Mouse (Mus musculus) midbrain, embryonic 13.5 days (tissue): ENCODE data around the gene Tmeff2. TPM values are rescaled to one million over a fixed set of nuclear protein-coding genes. Genes with fewer than 3 reads are reported as not detected.
"Not testable (repeated sequence)": the region's sequence is repeated elsewhere in the genome, so short reads cannot be mapped to it uniquely, and the experiment has no call there.

ENCODE experiments used
- ATAC-seq: fragments of 200-750 bp; cut with Nextera tagmentation; 2 replicates; pipeline ENCODE4 v1.8.0; 2017; ENCODE audit warnings: mild to moderate bottlenecking, moderate TSS enrichment, moderate library complexity
- H3K27ac ChIP-seq: fragments of 300-500 bp; sonication (generic); 2 replicates; pipeline ENCODE4 v1.5.1; 2015; ENCODE audit warnings: inconsistent platforms, mild to moderate bottlenecking, moderate library complexity
- H3K27me3 ChIP-seq: fragments of 300-500 bp; sonication (generic); 2 replicates; pipeline ENCODE4 v1.6.1; 2015; ENCODE audit warnings: mild to moderate bottlenecking, inconsistent platforms
- H3K36me3 ChIP-seq: fragments of 300-500 bp; sonication (generic); 2 replicates; pipeline ENCODE4 v1.6.1; 2015; ENCODE audit warnings: mild to moderate bottlenecking, inconsistent platforms
- H3K4me1 ChIP-seq: fragments of 300-500 bp; sonication (generic); replicated peaks from 2 replicates; pipeline ENCODE4 v1.6.1; 2015; ENCODE audit warnings: inconsistent platforms
- H3K4me2 ChIP-seq: fragments of 300-500 bp; sonication (generic); replicated peaks from 2 replicates; pipeline ENCODE4 v1.6.1; 2015; ENCODE audit warnings: moderate library complexity, mild to moderate bottlenecking, inconsistent platforms
- H3K4me3 ChIP-seq: fragments of 300-500 bp; sonication (generic); replicated peaks from 2 replicates; pipeline ENCODE4 v1.5.1; 2015; ENCODE audit warnings: mild to moderate bottlenecking, inconsistent platforms
- H3K9ac ChIP-seq: fragments of 300-500 bp; sonication (generic); replicated peaks from 2 replicates; pipeline ENCODE4 v1.6.1; 2015; ENCODE audit warnings: mild to moderate bottlenecking, inconsistent platforms
- H3K9me3 ChIP-seq: fragments of 300-500 bp; sonication (generic); 2 replicates; pipeline ENCODE4 v1.6.1; 2016; ENCODE audit warnings: mild to moderate bottlenecking, inconsistent platforms
- WGBS: fragments of 180-500 bp; shearing (Covaris S2); methylation state at CpG from one replicate; pipeline ENCODE4 v1.1.7; 2015; 5-methylcytosine and 5-hydroxymethylcytosine counted together
- polyA plus RNA-seq: library from polyadenylated mRNA; unstranded; fragments of >200 nt; fragmentation: Nextera tagmentation; extraction: Ambion mirVana; gene quantifications from 2 replicates; pipeline ENCODE4 v1.2.1, GENCODE M21; 2015

Gene Tmeff2
- 41.2 TPM in 2 replicates for polyA plus RNA-seq

GRCm38 (mm10) chr1:50900386-50900785 lies at the start of gene Tmeff2:
TSS of gene Tmeff2 (plus strand) at chr1:50900647.
- not testable (repeated sequence) for H3K9ac ChIP-seq, H3K4me2 ChIP-seq, H3K4me3 ChIP-seq, H3K4me1 ChIP-seq, H3K27ac ChIP-seq, H3K9me3 ChIP-seq, H3K27me3 ChIP-seq, ATAC-seq, H3K36me3 ChIP-seq
- WGBS = 88% methylated on average over 9 of the region's 9 CpGs

- Histone ChIP-seq H3K36me3 (no peaks in the 10 kb centered on the region), H3K27ac (no peak overlapping the region), H3K4me2 (no peak overlapping the region), H3K9ac (no peak overlapping the region), H3K27me3 (no peaks in the 10 kb centered on the region), H3K9me3 (no peaks in the 10 kb centered on the region), H3K4me3 (no peak overlapping the region), H3K4me1 (no peaks in the 10 kb centered on the region)
- WGBS = 93% methylated on average over 2 of the region's 2 CpGs
- ATAC-seq = no peak
These were observed 38.9 kb upstream of the Tmeff2 start for GRCm38 (mm10) chr1:50861515-50861914.

- no peak for ATAC-seq
- H3K27me3 ChIP-seq = no peaks in the 10 kb centered on the region
- H3K36me3 ChIP-seq = 0 out of 2 replicates have a peak, but pooled peaks cover 3% of the 10 kb centered on the region
- H3K4me1 ChIP-seq = 0 out of 2 replicates have a peak, but pooled peaks cover 2% of the 10 kb centered on the region
- WGBS = 42% methylated on average over 6 of the region's 6 CpGs
- no peak overlapping the region for H3K4me3 ChIP-seq
- no peak overlapping the region for H3K27ac ChIP-seq
- peaks cover 3% of the 10 kb centered on the region; the same call in 1 of the 2 replicates for H3K9me3 ChIP-seq
- no peak overlapping the region for H3K4me2 ChIP-seq
- H3K9ac ChIP-seq = no peak overlapping the region
These were observed 2.8 kb upstream of the Tmeff2 start for GRCm38 (mm10) chr1:50897696-50898095.

- no peak for ATAC-seq
- Histone ChIP-seq H3K27ac (peak overlapping the region; percentile 94), H3K4me1 (peaks cover 21% of the 10 kb centered on the region), H3K9ac (peak overlapping the region; percentile 81), H3K27me3 (no peaks in the 10 kb centered on the region), H3K9me3 (no peaks in the 10 kb centered on the region), H3K4me2 (peak overlapping the region; percentile 90), H3K4me3 (peak overlapping the region; percentile 80), H3K36me3 (no peaks in the 10 kb centered on the region)
- WGBS = 38% methylated on average over 5 of the region's 5 CpGs
These were observed 24.4 kb downstream of the Tmeff2 start for GRCm38 (mm10) chr1:50924838-50925355.

GRCm38 (mm10) chr1:50925356-50925921 lies 25.0 kb downstream of the Tmeff2 start:
- Histone ChIP-seq H3K4me2 (peak overlapping the region; percentile 90), H3K27ac (peak overlapping the region; percentile 94), H3K4me3 (peak overlapping the region; percentile 80), H3K9ac (peak overlapping the region; percentile 81), H3K27me3 (no peaks in the 10 kb centered on the region), H3K4me1 (peaks cover 23% of the 10 kb centered on the region), H3K9me3 (no peaks in the 10 kb centered on the region), H3K36me3 (no peaks in the 10 kb centered on the region)
- no peak for ATAC-seq
- 4% methylated on average over 13 of the region's 13 CpGs for WGBS

- Histone ChIP-seq H3K27me3 (no peaks in the 10 kb centered on the region), H3K36me3 (no peaks in the 10 kb centered on the region), H3K9me3 (no peaks in the 10 kb centered on the region), H3K4me2 (peak overlapping the region; percentile 90), H3K9ac (peak overlapping the region; percentile 81), H3K4me3 (peak overlapping the region; percentile 80), H3K27ac (peak overlapping the region; percentile 94), H3K4me1 (peaks cover 24% of the 10 kb centered on the region)
- 1% methylated on average over 23 of the region's 23 CpGs for WGBS
- ATAC-seq = peak; percentile 54; the same call in 1 of the 2 replicates
These were observed 26.1 kb downstream of the Tmeff2 start for GRCm38 (mm10) chr1:50926374-50927060.

- under 1% methylated on average over 36 of the region's 37 CpGs for WGBS
- peak; percentile 97 for ATAC-seq
These were observed 26.7 kb downstream of the Tmeff2 start for GRCm38 (mm10) chr1:50927077-50927611.

GRCm38 (mm10) chr1:50927679-50928187 lies 27.3 kb downstream of the Tmeff2 start:
- peaks cover 24% of the 10 kb centered on the region for H3K4me1 ChIP-seq
- under 1% methylated on average over 35 of the region's 35 CpGs for WGBS

More at GRCm38 (mm10) chr1:50927077-50927611, 26.7 kb downstream of the Tmeff2 start:
- H3K27me3 ChIP-seq = no peaks in the 10 kb centered on the region
- peak overlapping the region; percentile 80 for H3K4me3 ChIP-seq
- peak overlapping the region; percentile 94 for H3K27ac ChIP-seq
- no peaks in the 10 kb centered on the region for H3K36me3 ChIP-seq
- peak overlapping the region; percentile 90 for H3K4me2 ChIP-seq
- H3K4me1 ChIP-seq = peaks cover 24% of the 10 kb centered on the region
- no peaks in the 10 kb centered on the region for H3K9me3 ChIP-seq
- H3K9ac ChIP-seq = peak overlapping the region; percentile 81

GRCm38 (mm10) chr1:50928776-50929175 lies 28.3 kb downstream of the Tmeff2 start:
- no peak for ATAC-seq
- peak overlapping the region; percentile 48; the same call in 1 of the 2 replicates for H3K9ac ChIP-seq

More at GRCm38 (mm10) chr1:50927679-50928187, 27.3 kb downstream of the Tmeff2 start:
- H3K9me3 ChIP-seq = no peaks in the 10 kb centered on the region
- peak overlapping the region; percentile 80 for H3K4me3 ChIP-seq
- H3K27me3 ChIP-seq = no peaks in the 10 kb centered on the region
- H3K9ac ChIP-seq = peak overlapping the region; percentile 81
- ATAC-seq = no peak; the same call in 1 of the 2 replicates
- H3K27ac ChIP-seq = peak overlapping the region; percentile 94
- H3K4me2 ChIP-seq = peak overlapping the region; percentile 90
- H3K36me3 ChIP-seq = no peaks in the 10 kb centered on the region

GRCm38 (mm10) chr1:50935076-50935475 lies 34.6 kb downstream of the Tmeff2 start:
- WGBS = 69% methylated on average over 2 of the region's 2 CpGs
- Histone ChIP-seq H3K9ac (no peak overlapping the region), H3K4me1 (peaks cover 3% of the 10 kb centered on the region; the same call in 1 of the 2 replicates), H3K27ac (no peak overlapping the region), H3K27me3 (no peaks in the 10 kb centered on the region), H3K4me2 (no peak overlapping the region), H3K9me3 (no peaks in the 10 kb centered on the region), H3K36me3 (no peaks in the 10 kb centered on the region), H3K4me3 (no peak overlapping the region)
- no peak for ATAC-seq

More at GRCm38 (mm10) chr1:50928776-50929175, 28.3 kb downstream of the Tmeff2 start:
- WGBS = 18% methylated on average over 3 of the region's 3 CpGs
- Histone ChIP-seq H3K27ac (no peak overlapping the region), H3K4me2 (peak overlapping the region; percentile 90), H3K27me3 (no peaks in the 10 kb centered on the region), H3K36me3 (no peaks in the 10 kb centered on the region), H3K4me1 (peaks cover 24% of the 10 kb centered on the region), H3K9me3 (no peaks in the 10 kb centered on the region), H3K4me3 (peak overlapping the region; percentile 80)

- no peak overlapping the region for H3K9ac ChIP-seq
- no peak overlapping the region for H3K4me2 ChIP-seq
- H3K27ac ChIP-seq = no peak overlapping the region
- H3K36me3 ChIP-seq = no peaks in the 10 kb centered on the region
- H3K4me3 ChIP-seq = no peak overlapping the region
- no peaks in the 10 kb centered on the region for H3K27me3 ChIP-seq
- ATAC-seq = no peak
- H3K4me1 ChIP-seq = peaks cover under 1% of the 10 kb centered on the region; the same call in 1 of the 2 replicates
- no peaks in the 10 kb centered on the region for H3K9me3 ChIP-seq
- WGBS = 88% methylated on average over 2 of the region's 2 CpGs
These were observed 35.0 kb downstream of the Tmeff2 start for GRCm38 (mm10) chr1:50935484-50935883.
